Mouse (Mus musculus) spleen, adult 12 weeks (tissue): Measurements from ENCODE around the gene Smarcd1.

Source experiments
- DNase-seq: peaks from one replicate; pipeline ENCODE4 v3.0.0; 2022; ENCODE audit warnings: low spot score

The Smarcd1 gene

GRCm38 (mm10) chr15:99731678-99732077 lies 29.7 kb downstream of the Smarcd1 start:
- DNase-seq = no peak

GRCm38 (mm10) chr15:99733186-99733585 lies 31.3 kb downstream of the Smarcd1 start:
- DNase-seq = no peak

GRCm38 (mm10) chr15:99735631-99736030 lies 33.7 kb downstream of the Smarcd1 start:
- no peak for DNase-seq

GRCm38 (mm10) chr15:99736675-99737074 lies 34.7 kb downstream of the Smarcd1 start:
- DNase-seq = no peak

GRCm38 (mm10) chr15:99740229-99740628 lies 38.3 kb downstream of the Smarcd1 start:
- no peak for DNase-seq

- DNase-seq = no peak
Measured at GRCm38 (mm10) chr15:99754204-99754603, 52.3 kb downstream of the Smarcd1 start.
